Mouse (Mus musculus): ENCODE data around the gene N6amt1.

The N6amt1 gene

DNA sequence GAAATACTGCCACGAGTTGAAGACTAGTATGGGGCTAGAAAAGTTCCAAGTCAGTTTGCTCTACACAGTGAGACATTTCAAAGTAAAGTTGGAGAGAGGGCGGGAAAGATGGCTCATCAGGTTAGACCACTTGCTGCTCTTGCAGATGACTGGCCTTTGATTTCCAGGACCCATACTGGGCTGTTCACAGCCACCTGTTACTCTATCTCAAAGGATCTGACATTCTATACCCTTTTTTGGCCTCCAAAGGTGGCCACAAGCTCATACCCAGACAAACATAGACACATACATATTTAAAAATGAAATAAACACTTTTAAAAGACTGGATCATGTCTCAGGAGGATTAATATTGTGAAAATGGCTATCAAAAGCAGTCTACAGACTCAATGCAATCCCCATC lies 30.4 kb downstream of the N6amt1 start:
- WGBS: 90% methylated on average over 2 of the region's 2 CpGs

- 62% methylated on average over 3 of the region's 3 CpGs for WGBS
Observed at GRCm38 (mm10) chr16:87387444-87387977, 33.5 kb downstream of the N6amt1 start.

- 42% methylated on average over 16 of the region's 16 CpGs for WGBS
Observed at GRCm38 (mm10) chr16:87393813-87394548, 40.0 kb downstream of the N6amt1 start.

GRCm38 (mm10) chr16:87405001-87405400 lies 51.0 kb downstream of the N6amt1 start:
- 87% methylated on average over 3 of the region's 3 CpGs for WGBS

All from cerebral cortex, adult 2 months (tissue).